Mouse (Mus musculus) intestine, embryonic 15.5 days (tissue): ENCODE measurements around the gene Tfip11. TPM values are rescaled to one million over a fixed set of nuclear protein-coding genes. Genes with fewer than 3 reads are reported as not detected.

Source experiments
- ATAC-seq: fragments of 200-750 bp; cut with Nextera tagmentation; 2 replicates; pipeline ENCODE4 v1.8.0; 2017; ENCODE audit warnings: moderate TSS enrichment, moderate library complexity
- H3K27ac ChIP-seq: fragments of 300-500 bp; sonication (generic); 2 replicates; pipeline ENCODE4 v1.5.1; 2015; ENCODE audit warnings: mild to moderate bottlenecking, inconsistent platforms
- H3K27me3 ChIP-seq: fragments of 300-500 bp; sonication (generic); replicated peaks from 2 replicates; pipeline ENCODE4 v1.6.1; 2015; ENCODE audit warnings: inconsistent platforms
- H3K36me3 ChIP-seq: fragments of 300-500 bp; sonication (generic); 2 replicates; pipeline ENCODE4 v1.6.1; 2015; ENCODE audit warnings: inconsistent platforms
- H3K4me1 ChIP-seq: fragments of 300-500 bp; sonication (generic); replicated peaks from 2 replicates; pipeline ENCODE4 v1.6.1; 2015; ENCODE audit warnings: inconsistent platforms
- H3K4me2 ChIP-seq: fragments of 300-500 bp; sonication (generic); replicated peaks from 2 replicates; pipeline ENCODE4 v1.6.1; 2015; ENCODE audit warnings: mild to moderate bottlenecking, inconsistent platforms
- H3K4me3 ChIP-seq: fragments of 300-500 bp; sonication (generic); replicated peaks from 2 replicates; pipeline ENCODE4 v1.5.1; 2015; ENCODE audit warnings: inconsistent platforms
- H3K9ac ChIP-seq: fragments of 300-500 bp; sonication (generic); 2 replicates; pipeline ENCODE4 v1.6.1; 2015; ENCODE audit warnings: inconsistent platforms
- H3K9me3 ChIP-seq: fragments of 300-500 bp; sonication (generic); 2 replicates; pipeline ENCODE4 v1.6.1; 2016; ENCODE audit warnings: inconsistent platforms
- WGBS: fragments of 180-500 bp; shearing (Covaris S2); methylation state at CpG from one replicate; pipeline ENCODE4 v1.1.7; 2015; 5-methylcytosine and 5-hydroxymethylcytosine counted together
- polyA plus RNA-seq: library from polyadenylated mRNA; unstranded; fragments of >200 nt; fragmentation: Nextera tagmentation; extraction: Ambion mirVana; gene quantifications from 2 replicates; pipeline ENCODE4 v1.2.1, GENCODE M21; 2015

The Tfip11 gene
- polyA plus RNA-seq, 1 experiment from 2014 or later: 25.5 TPM

DNA sequence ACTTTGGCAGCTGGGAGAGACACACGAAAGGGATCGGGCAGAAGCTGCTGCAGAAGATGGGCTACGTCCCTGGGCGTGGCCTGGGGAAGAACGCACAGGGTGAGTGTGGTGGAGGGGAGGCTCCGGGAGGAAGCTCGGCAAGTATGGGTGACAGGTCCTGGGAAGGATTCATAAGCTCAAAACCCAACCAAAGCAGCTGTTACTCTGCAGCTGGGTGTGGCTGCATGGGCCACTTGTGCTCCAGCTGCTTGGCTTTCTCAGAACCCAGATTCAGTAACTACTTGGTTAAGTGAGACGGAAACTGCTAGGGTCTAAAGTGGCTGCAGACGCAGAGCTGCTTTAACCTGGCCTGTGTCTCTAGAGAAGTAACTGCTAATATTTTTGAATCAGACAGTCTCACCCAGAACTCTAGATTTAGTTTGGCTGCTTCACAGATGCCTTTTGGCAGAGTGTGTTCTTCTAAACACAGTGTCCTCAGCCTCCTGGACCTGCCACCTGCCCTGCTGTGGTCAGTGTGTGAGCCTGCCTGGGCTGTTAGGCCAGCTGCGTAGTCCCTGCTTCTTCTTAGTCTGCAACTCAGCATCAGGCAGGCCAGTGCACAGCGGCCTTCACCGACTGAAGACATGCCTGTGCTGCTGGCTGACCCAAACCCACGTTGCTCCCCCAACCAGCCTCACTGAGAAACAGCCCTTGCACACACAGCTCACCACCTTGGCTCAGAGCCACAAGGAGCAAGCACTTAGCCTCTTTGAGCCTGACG, 3.8 kb downstream of the Tfip11 start:
- no peak for ATAC-seq
- H3K36me3 ChIP-seq: peaks cover 55% of the 10 kb centered on the region
- WGBS: 91% methylated on average over 14 of the region's 14 CpGs
- H3K4me2 ChIP-seq: no peak overlapping the region
- H3K4me1 ChIP-seq: peaks cover 8% of the 10 kb centered on the region
- H3K27ac ChIP-seq: no peak overlapping the region
- H3K9me3 ChIP-seq: no peaks in the 10 kb centered on the region
- no peak overlapping the region for H3K4me3 ChIP-seq
- no peak overlapping the region for H3K9ac ChIP-seq
- no peaks in the 10 kb centered on the region for H3K27me3 ChIP-seq

DNA sequence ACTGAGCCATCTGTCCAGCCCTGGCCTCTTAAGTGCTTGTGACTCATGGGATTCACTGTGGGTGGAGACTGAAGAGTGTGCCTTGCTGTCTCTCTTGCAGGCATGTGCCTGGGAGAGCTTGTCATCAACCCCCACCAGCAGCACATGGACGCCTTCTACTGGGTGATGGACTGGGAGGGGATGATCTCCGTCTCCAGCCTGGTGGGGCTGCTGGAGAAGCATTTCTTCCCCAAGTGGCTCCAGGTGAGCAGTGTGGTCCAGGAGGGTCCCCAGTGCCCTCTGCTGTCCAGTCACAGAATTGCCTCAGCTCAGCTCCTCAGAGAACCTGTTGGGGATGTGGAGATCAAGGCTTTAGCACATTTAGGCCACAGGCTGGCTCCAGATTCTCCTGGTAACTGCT, 9.3 kb downstream of the Tfip11 start:
- Histone ChIP-seq H3K27me3 (no peaks in the 10 kb centered on the region), H3K4me3 (no peak overlapping the region), H3K27ac (no peak overlapping the region), H3K36me3 (peaks cover 83% of the 10 kb centered on the region), H3K4me2 (no peak overlapping the region), H3K9me3 (no peaks in the 10 kb centered on the region), H3K4me1 (no peaks in the 10 kb centered on the region), H3K9ac (no peak overlapping the region)
- ATAC-seq: 0 out of 2 replicates have a peak, but pooled peaks have one; percentile 34
- 8% methylated on average over 2 of the region's 2 CpGs for WGBS

DNA sequence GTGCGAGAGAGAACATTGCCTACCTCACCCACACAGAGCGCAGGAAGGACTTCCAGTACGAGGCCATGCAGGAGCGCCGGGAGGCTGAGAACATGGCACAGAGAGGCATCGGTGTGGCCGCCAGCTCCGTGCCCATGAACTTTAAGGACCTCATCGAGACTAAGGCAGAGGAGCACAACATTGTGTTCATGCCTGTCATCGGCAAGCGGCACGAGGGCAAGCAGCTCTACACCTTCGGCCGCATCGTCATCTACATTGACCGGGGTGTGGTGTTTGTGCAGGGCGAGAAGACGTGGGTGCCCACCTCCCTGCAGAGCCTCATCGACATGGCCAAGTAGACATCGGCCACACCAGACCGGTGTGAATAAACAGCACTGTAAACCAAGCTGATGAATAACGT, 10.8 kb downstream of the Tfip11 start:
- Histone ChIP-seq H3K9me3 (no peaks in the 10 kb centered on the region), H3K9ac (no peak overlapping the region), H3K4me1 (peaks cover under 1% of the 10 kb centered on the region), H3K36me3 (peaks cover 70% of the 10 kb centered on the region), H3K27ac (no peak overlapping the region), H3K4me3 (no peak overlapping the region), H3K4me2 (no peak overlapping the region), H3K27me3 (no peaks in the 10 kb centered on the region)
- no peak for ATAC-seq
- 91% methylated on average over 22 of the region's 22 CpGs for WGBS

DNA sequence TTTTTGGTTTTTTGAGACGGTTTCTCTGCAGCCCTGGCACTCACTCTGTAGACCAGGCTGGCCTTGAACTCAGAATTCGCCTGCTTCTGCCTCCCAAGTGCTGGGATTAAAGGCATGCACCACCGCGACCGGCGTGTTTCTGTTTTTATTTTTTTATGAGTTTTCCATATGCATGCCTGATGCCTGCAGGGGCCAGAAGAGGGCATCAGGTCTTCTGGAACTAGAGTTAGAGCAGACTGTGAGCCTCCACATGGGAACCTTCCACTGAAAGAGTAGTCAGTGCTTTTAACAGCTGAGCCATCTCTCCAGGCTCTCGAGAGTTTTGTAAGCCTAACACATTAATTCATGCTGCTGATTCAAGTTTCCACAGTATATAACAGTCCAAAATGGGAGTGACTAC, 13.1 kb downstream of the Tfip11 start:
- H3K4me3 ChIP-seq: no peak overlapping the region
- no peak overlapping the region for H3K27ac ChIP-seq
- H3K9ac ChIP-seq: no peak overlapping the region
- H3K36me3 ChIP-seq: peaks cover 50% of the 10 kb centered on the region
- peaks cover 7% of the 10 kb centered on the region for H3K4me1 ChIP-seq
- H3K4me2 ChIP-seq: no peak overlapping the region
- no peak for ATAC-seq
- H3K9me3 ChIP-seq: no peaks in the 10 kb centered on the region
- WGBS: 66% methylated on average over 7 of the region's 7 CpGs
- no peaks in the 10 kb centered on the region for H3K27me3 ChIP-seq

DNA sequence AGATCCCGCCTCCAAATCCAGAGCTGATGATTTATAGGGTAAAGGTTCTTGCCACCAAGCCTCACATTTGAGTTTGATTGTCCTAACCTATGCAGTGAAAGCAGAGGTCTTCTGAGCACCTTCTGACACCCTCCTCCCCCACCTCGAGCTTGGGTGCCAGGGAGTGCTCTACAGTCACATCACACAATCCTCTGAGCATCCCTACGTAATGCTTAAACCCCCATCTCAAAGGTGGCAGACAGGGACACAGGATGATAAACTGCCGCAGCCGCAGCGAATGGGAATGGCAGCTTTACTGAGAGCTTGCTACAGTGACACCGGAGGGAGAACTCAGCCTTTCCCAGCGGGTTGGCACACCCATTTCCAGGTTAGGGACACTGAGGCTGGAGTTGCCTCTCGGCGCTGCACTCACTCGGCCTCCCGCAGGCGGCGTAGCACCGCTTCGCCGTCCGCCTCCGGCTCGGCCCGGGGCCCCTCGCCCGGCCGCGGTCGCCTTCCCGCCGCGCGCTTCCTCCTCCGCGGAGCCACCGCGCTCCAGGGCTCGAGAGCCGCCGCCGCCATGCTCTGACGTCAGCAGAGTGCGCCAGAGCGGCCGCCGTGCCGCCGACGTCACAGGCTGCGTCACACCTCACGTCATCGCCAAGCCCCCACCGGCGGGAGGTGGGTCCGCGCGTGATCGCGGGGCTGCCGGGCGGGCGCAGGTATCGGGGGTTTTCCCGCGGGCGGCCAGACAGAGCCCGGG, 16.5 kb downstream of the Tfip11 start, which contains the start of the genes Srrd and Hps4:
TSS of gene Srrd (minus strand) at position 578 of the 742 bp plus-strand sequence.
TSS of gene Hps4 (plus strand) at position 621 of the 742 bp plus-strand sequence.
- Histone ChIP-seq H3K4me1 (peaks cover 24% of the 10 kb centered on the region), H3K36me3 (peaks cover 22% of the 10 kb centered on the region), H3K4me3 (peak within 1 kb of the TSS; percentile 95), H3K4me2 (peak within 1 kb of the TSS; percentile 77), H3K27ac (peak within 1 kb of the TSS; percentile 67), H3K9ac (peak within 1 kb of the TSS; percentile 80), H3K9me3 (no peaks in the 10 kb centered on the region), H3K27me3 (no peaks in the 10 kb centered on the region)
- WGBS: 2% methylated on average over 64 of the region's 64 CpGs
- peak; percentile 72 for ATAC-seq

DNA sequence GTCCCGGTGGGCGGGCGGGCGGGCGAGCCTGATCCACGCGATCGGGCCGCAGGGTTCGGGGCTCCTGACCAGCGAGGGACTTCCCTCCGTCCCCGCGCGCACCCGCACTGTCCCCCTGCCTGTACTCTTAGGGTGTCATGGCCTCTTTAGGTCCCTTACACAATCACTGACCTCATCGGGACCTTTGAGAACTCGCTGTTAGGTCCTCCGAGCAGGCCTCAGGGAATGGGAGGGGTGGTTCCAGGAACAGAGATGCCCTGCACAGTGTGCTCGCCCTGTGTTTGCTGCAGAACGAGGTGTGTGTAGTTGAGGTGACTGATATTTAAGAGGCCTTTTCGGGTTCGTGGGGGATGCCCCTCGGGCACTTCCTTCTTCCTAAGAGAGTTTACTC, 17.0 kb downstream of the Tfip11 start:
- peak overlapping the region; percentile 95 for H3K4me3 ChIP-seq

DNA sequence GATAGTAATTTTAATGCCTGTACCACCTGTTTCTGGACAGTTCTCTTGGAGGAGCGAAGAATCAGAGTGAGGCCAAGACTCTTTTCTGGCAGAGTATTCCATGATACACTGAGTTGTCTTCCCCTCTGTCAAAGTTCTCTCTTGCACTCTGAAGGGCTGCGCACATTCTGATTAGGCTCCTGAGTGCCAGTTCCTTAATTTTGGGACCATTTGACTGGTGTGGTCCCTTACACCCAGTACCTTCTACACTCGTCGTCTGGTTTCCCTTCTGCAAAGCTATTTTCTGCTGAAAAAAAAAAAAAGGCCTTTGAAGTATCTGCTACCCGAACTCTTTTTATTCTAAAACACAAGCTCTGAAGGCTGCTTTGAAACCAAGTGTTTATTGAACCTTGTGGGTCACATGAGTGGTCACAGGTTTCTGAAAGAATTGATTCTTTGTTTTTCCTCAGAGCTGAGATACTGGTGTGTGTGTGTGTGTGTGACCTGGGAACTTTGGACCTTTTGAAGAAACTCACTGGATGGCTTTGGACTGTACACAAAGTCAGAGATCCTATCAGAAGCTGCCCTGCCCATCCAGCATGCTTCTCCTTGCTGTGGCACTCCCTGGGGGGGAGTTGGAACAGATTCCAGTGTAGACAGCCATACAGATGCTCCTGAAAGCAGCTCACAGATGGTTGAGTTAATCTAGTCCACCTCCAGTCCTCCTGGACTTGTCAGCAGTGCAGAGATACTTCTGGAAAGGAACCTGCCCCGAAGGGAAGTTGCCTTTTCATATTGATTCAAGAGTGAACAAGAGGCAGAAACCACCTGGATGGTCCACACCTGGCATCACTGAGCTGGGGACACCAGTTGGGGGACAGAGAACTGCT, 18.2 kb downstream of the Tfip11 start:
- ATAC-seq: peak; percentile 87
- H3K36me3 ChIP-seq: peaks cover 11% of the 10 kb centered on the region
- H3K9ac ChIP-seq: peak overlapping the region; percentile 80; the same call in 1 of the 2 replicates
- H3K27ac ChIP-seq: peak overlapping the region; percentile 67
- H3K4me3 ChIP-seq: peak overlapping the region; percentile 95; the same call in 1 of the 2 replicates
- WGBS: 63% methylated on average over 6 of the region's 6 CpGs
- peak overlapping the region; percentile 77 for H3K4me2 ChIP-seq
- peaks cover 24% of the 10 kb centered on the region for H3K4me1 ChIP-seq
- no peaks in the 10 kb centered on the region for H3K9me3 ChIP-seq
- H3K27me3 ChIP-seq: no peaks in the 10 kb centered on the region

More for the DNA sequence above, 17.0 kb downstream of the Tfip11 start:
- peak overlapping the region; percentile 80 for H3K9ac ChIP-seq
- H3K27ac ChIP-seq: peak overlapping the region; percentile 67
- ATAC-seq: peak; percentile 70
- WGBS: under 1% methylated on average over 24 of the region's 24 CpGs
- peak overlapping the region; percentile 77 for H3K4me2 ChIP-seq
- no peaks in the 10 kb centered on the region for H3K9me3 ChIP-seq
- no peaks in the 10 kb centered on the region for H3K27me3 ChIP-seq
- peaks cover 24% of the 10 kb centered on the region for H3K4me1 ChIP-seq
- H3K36me3 ChIP-seq: peaks cover 17% of the 10 kb centered on the region

DNA sequence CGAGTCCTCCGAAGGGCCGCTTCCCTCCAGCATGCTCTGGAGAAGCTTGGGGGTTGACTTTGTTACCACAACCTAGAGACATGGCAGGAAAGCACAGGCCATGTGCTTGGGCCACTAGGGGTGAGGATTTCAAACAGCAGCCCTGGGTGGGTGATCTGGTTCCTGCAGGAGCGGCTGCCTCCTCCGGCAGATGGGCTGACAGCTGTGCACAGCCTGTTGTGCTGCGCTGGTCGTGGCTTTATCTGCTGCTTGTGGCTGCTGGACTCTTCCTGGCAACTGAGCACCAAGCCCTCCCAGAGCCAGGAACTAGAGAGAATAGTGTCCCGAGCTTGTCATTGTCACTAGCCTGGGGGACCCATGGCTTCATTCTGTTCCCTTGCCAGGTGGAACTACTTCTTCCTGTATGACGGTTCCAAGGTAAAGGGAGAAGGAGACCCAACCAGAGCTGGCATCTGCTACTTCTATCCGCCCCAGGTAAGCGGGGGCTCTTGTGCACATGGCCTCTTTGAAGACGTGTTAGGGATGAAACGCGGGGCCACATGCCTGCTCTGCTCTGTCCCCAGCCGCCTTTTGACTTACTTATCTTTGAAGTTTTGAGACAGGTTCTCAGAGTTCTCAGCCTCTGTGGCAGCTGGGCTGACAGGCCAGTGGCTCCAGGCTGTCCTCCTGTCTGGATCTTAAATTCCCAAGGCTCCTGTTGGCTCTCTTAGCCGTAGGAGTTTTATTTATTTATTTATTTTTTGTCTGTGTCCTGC, 20.2 kb downstream of the Tfip11 start:
- Histone ChIP-seq H3K4me2 (0 out of 2 replicates have a peak overlapping the region, but pooled peaks have one; percentile 27), H3K4me1 (peaks cover 24% of the 10 kb centered on the region), H3K27me3 (no peaks in the 10 kb centered on the region), H3K27ac (no peak overlapping the region), H3K9me3 (no peaks in the 10 kb centered on the region), H3K4me3 (no peak overlapping the region), H3K9ac (no peak overlapping the region), H3K36me3 (peaks cover 20% of the 10 kb centered on the region)
- whole genome bisulfite sequencing: 75% methylated on average over 16 of the region's 16 CpGs
- no peak for ATAC-seq

DNA sequence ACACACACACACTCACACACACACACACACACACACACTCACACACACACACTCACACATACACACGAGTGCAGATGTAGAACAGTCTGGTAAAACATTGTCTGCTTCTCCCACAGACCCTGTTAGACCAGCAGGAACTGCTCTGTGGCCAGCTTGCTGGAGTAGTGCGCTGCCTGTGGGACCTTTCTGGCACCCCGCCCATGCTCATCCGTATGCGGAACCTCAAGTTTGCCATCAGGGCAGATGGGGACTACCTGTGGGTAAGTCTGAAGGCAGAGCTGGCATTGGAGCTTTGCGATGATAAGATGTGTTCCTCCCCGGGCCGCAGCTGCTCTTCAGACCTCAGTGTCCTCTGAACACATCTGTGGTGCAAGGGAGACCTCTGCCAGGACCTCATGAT, 23.0 kb downstream of the Tfip11 start:
- no peaks in the 10 kb centered on the region for H3K9me3 ChIP-seq
- peaks cover 24% of the 10 kb centered on the region for H3K36me3 ChIP-seq
- H3K27ac ChIP-seq: no peak overlapping the region
- H3K4me1 ChIP-seq: peaks cover 17% of the 10 kb centered on the region
- H3K9ac ChIP-seq: no peak overlapping the region
- H3K4me2 ChIP-seq: no peak overlapping the region
- no peak for ATAC-seq
- H3K27me3 ChIP-seq: no peaks in the 10 kb centered on the region
- 95% methylated on average over 8 of the region's 8 CpGs for WGBS
- H3K4me3 ChIP-seq: no peak overlapping the region

DNA sequence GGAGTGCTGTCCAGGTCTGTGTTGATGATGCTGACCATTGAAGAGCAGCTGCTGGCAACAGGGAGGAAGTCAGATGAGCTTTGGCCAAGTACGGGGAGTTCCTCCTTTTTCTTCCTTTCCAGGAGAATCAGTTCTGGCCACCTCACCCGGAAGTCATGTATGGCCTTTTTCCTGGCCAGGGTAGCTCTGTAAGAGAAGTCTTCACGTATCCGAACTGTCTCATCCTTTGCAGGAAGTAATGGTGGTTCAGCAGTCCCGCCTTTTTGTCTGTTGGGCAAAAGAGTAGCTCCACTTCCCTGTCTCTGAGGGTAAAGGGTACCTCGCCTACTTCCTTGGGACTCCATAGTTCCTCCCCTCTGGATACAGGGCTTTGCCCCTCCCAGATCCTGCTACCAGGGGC, 29.3 kb downstream of the Tfip11 start:
- no peak overlapping the region for H3K4me3 ChIP-seq
- H3K4me2 ChIP-seq: no peak overlapping the region
- H3K36me3 ChIP-seq: peaks cover 9% of the 10 kb centered on the region
- H3K4me1 ChIP-seq: no peaks in the 10 kb centered on the region
- ATAC-seq: 0 out of 2 replicates have a peak, but pooled peaks have one; percentile 11
- no peak overlapping the region for H3K27ac ChIP-seq
- no peaks in the 10 kb centered on the region for H3K9me3 ChIP-seq
- WGBS: 83% methylated on average over 6 of the region's 6 CpGs
- H3K9ac ChIP-seq: no peak overlapping the region
- no peaks in the 10 kb centered on the region for H3K27me3 ChIP-seq

DNA sequence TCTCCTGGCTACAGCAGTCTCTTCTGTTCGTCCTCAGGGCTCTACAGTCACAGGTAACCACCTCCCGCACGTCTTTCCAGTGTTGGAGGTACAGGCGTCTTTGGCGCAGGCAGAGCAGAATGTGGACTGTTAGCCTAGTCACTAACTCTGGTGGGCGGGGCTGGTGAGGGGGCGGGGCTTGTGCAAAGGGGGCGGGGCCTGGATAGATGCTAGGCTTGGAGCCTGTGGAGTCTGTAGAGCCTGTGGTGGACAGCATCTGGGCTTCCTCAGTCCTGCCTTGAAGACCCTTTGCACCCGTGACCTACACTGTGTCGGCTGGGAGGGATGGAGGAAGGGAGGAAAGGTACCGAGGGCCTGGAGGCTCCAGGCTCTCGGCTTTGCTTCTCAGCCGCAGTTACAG, 29.8 kb downstream of the Tfip11 start, which contains the start of gene Gm6583:
TSS of gene Gm6583 (minus strand) at position 124 of the 400 bp plus-strand sequence.
- no peak within 1 kb of the TSS for H3K4me3 ChIP-seq
- H3K4me2 ChIP-seq: no peak within 1 kb of the TSS
- peak; percentile 60; the same call in 1 of the 2 replicates for ATAC-seq
- 64% methylated on average over 13 of the region's 13 CpGs for WGBS
- H3K9me3 ChIP-seq: no peaks in the 10 kb centered on the region
- H3K4me1 ChIP-seq: no peaks in the 10 kb centered on the region
- no peak within 1 kb of the TSS for H3K9ac ChIP-seq
- H3K27ac ChIP-seq: no peak within 1 kb of the TSS
- peaks cover 7% of the 10 kb centered on the region; the same call in 1 of the 2 replicates for H3K36me3 ChIP-seq
- H3K27me3 ChIP-seq: no peaks in the 10 kb centered on the region
